Comparison of ENCODE assay signal across 18 mouse cellular contexts in the genomic region with DNA sequence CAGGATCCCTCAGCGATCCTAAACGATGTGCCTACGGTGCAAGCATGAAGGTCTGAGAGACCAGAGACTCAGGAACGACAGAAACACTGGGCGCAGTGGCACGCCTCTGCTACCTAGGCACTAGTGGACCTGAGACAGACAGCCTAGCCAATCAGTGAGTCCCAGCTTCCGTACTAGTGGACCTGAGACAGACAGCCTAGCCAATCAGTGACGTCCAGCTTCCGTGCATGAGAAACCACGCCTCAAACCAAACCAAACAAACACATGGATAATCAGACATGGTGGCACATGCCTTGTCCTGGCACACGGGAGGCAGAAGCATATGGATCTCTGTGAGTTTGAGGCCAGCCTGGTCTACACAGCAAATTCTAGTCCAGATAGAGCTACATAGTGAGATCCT. TPM values are rescaled to one million over a fixed set of nuclear protein-coding genes. Genes with fewer than 3 reads are reported as not detected.
A peak's percentile ranks its signal among the peaks of the same experiment; 100 is the strongest.
DNase-seq lines count a peak whose midpoint lies in the region; ATAC-seq lines count a peak whose summit lies in the region.
"Had no signal": no experiment of that assay in that cellular context is flagged by ENCODE, and none has a peak within 500 bp of the region (broad histone marks: within the 10 kb centered on the region; RNA-seq: fewer than 3 reads in every experiment).

No protein-coding gene starts in this region.

- no peaks in the 10 kb centered on the region for H3K4me1 ChIP-seq in intestine, embryonic 14.5 days (replicated peaks; ENCODE audit: control insufficient read depth, insufficient read depth, low read length)
- no peaks in the 10 kb centered on the region for H3K4me1 ChIP-seq in liver, embryonic 13.5 days (replicated peaks)
- H3K4me1 ChIP-seq: embryonic facial prominence, embryonic 15.5 days had no signal

- H3K27ac ChIP-seq in intestine, embryonic 14.5 days (ENCODE audit: low read depth): no peak overlapping the region
- no peak overlapping the region for H3K27ac ChIP-seq in liver, embryonic 13.5 days
- H3K27ac ChIP-seq: embryonic facial prominence, embryonic 15.5 days; left cerebral cortex, adult 2 months; macrophage had no signal

- no peak for ATAC-seq in intestine, embryonic 14.5 days (replicated peaks; ENCODE audit: low FRiP score, low TSS enrichment, low read depth)
- ATAC-seq in liver, embryonic 13.5 days (ENCODE audit: low read depth): peak; percentile 64
- ATAC-seq: CD4-positive, CD25-positive, alpha-beta regulatory T cell, adult 4 months; forebrain, postnatal 0 days had no signal

- H3K36me3 ChIP-seq in intestine, embryonic 14.5 days (ENCODE audit: control insufficient read depth, insufficient read depth, low read length): no peaks in the 10 kb centered on the region
- no peaks in the 10 kb centered on the region for H3K36me3 ChIP-seq in liver, embryonic 13.5 days
- H3K36me3 ChIP-seq: embryonic facial prominence, embryonic 15.5 days had no signal

- WGBS in intestine, embryonic 14.5 days: 49% methylated on average over 11 of the region's 11 CpGs
- 35% methylated on average over 11 of the region's 11 CpGs for WGBS in liver, embryonic 13.5 days (ENCODE audit: insufficient replicate concordance)

- H3K9ac ChIP-seq in intestine, embryonic 14.5 days (ENCODE audit: low read length): no peak overlapping the region
- no peak overlapping the region for H3K9ac ChIP-seq in liver, embryonic 13.5 days
- H3K9ac ChIP-seq: embryonic facial prominence, embryonic 15.5 days; forebrain, postnatal 0 days had no signal

- H3K27me3 ChIP-seq in intestine, embryonic 14.5 days (replicated peaks; ENCODE audit: control insufficient read depth, insufficient read depth, low read length): no peaks in the 10 kb centered on the region
- H3K27me3 ChIP-seq in liver, embryonic 13.5 days: no peaks in the 10 kb centered on the region
- H3K27me3 ChIP-seq: embryonic facial prominence, embryonic 15.5 days had no signal

- peak; percentile 33 for DNase-seq in retina, embryonic 14.5 days (ENCODE audit: low spot score)
- DNase-seq in retina, postnatal 1 day: no peak
- DNase-seq in intestine, embryonic 14.5 days (ENCODE audit: low spot score): no peak
- peak; percentile 26 for DNase-seq in liver, embryonic 13.5 days
- DNase-seq in urinary bladder, postnatal 25 days (ENCODE audit: low spot score): no peak
- no peak for DNase-seq in cerebellum, postnatal 25 days
- DNase-seq in adrenal gland, postnatal 25 days: no peak
- DNase-seq: cerebellum, postnatal 10 days; forebrain, postnatal 0 days; heart, postnatal 14 days; kidney, postnatal 4 days; lung, adult 18-20 months; thymus, postnatal 4 days had no signal

- peak overlapping the region; percentile 5 for H3K4me2 ChIP-seq in intestine, embryonic 14.5 days (ENCODE audit: low read length)
- peak overlapping the region; percentile 13; the same call in 1 of the 2 replicates for H3K4me2 ChIP-seq in liver, embryonic 13.5 days
- H3K4me2 ChIP-seq: embryonic facial prominence, embryonic 15.5 days had no signal

- no peaks in the 10 kb centered on the region for H3K9me3 ChIP-seq in intestine, embryonic 14.5 days (ENCODE audit: control insufficient read depth, low read length)
- H3K9me3 ChIP-seq in liver, embryonic 13.5 days (replicated peaks): no peaks in the 10 kb centered on the region
- H3K9me3 ChIP-seq: embryonic facial prominence, embryonic 15.5 days had no signal

- no peak overlapping the region; the same call in 1 of the 2 replicates for H3K4me3 ChIP-seq in intestine, embryonic 14.5 days (ENCODE audit: low read depth, low read length)
- no peak overlapping the region for H3K4me3 ChIP-seq in liver, embryonic 13.5 days (replicated peaks)
- H3K4me3 ChIP-seq: embryonic facial prominence, embryonic 15.5 days; left cerebral cortex, adult 2 months had no signal

RNA-seq across cellular contexts. Expression of a gene that starts 12.9 kb away (rescaled TPM):
- not detected in 2 replicates for polyA plus RNA-seq in intestine, embryonic 14.5 days (2014; fragmentation: Nextera tagmentation; extraction: Ambion mirVana)
- polyA plus RNA-seq in liver, embryonic 13.5 days (2015; fragmentation: Nextera tagmentation; extraction: Ambion mirVana): not detected in 2 replicates
- total RNA-seq in adrenal gland, postnatal 25 days (2021): 1.1 and 1.3 TPM in 2 replicates
- total RNA-seq: forebrain, postnatal 0 days; heart, postnatal 14 days; left cerebral cortex, adult 2 months had no signal
- polyA plus RNA-seq: CD4-positive, CD25-positive, alpha-beta regulatory T cell, adult 4 months; forebrain, postnatal 0 days had no signal

RNA-seq across cellular contexts. Expression of a gene that starts 39.5 kb away (rescaled TPM):
- not detected in 2 replicates for polyA plus RNA-seq in intestine, embryonic 14.5 days (2014; fragmentation: Nextera tagmentation; extraction: Ambion mirVana)
- polyA plus RNA-seq in liver, embryonic 13.5 days (2015; fragmentation: Nextera tagmentation; extraction: Ambion mirVana): 0.21 TPM in 1 of 2 replicates, not detected in the other
- total RNA-seq in adrenal gland, postnatal 25 days (2021): not detected in 2 replicates
- total RNA-seq: forebrain, postnatal 0 days; heart, postnatal 14 days; left cerebral cortex, adult 2 months had no signal
- polyA plus RNA-seq: CD4-positive, CD25-positive, alpha-beta regulatory T cell, adult 4 months; embryonic facial prominence, embryonic 15.5 days; forebrain, postnatal 0 days; gonadal fat pad, adult 2 months; macrophage had no signal

RNA-seq across cellular contexts. Expression of a gene that starts 48.3 kb away (rescaled TPM):
- 1,930 and 1,939 TPM in 2 replicates for polyA plus RNA-seq in intestine, embryonic 14.5 days (2014; fragmentation: Nextera tagmentation; extraction: Ambion mirVana)
- 783 and 784 TPM in 2 replicates for polyA plus RNA-seq in liver, embryonic 13.5 days (2015; fragmentation: Nextera tagmentation; extraction: Ambion mirVana)
- 428 and 430 TPM in 2 replicates for total RNA-seq in adrenal gland, postnatal 25 days (2021)

Comparison
In these comparisons a context has a peak if more than half of its experiments do, and no peak if none do; other contexts are left out.
1. DNase-seq: peak in retina, embryonic 14.5 days (single experiment) and liver, embryonic 13.5 days (single experiment); none in retina, postnatal 1 day (single experiment), intestine, embryonic 14.5 days (single experiment), urinary bladder, postnatal 25 days (single experiment), cerebellum, postnatal 25 days (0 of 2) and adrenal gland, postnatal 25 days (single experiment).